Mouse (Mus musculus) ES-E14 (cell line): ENCODE results near the gene Trim62. TPM values are rescaled to one million over a fixed set of nuclear protein-coding genes. Genes with fewer than 3 reads are reported as not detected.

Experiments
- DNase-seq: peaks from one replicate; pipeline ENCODE4 v3.0.0-alpha.2; 2013; ENCODE audit warnings: low read depth, low spot score
- H3K27ac ChIP-seq: 2 replicates; pipeline ENCODE4 v1.5.1; 2012; ENCODE audit warnings: low read depth, mild to moderate bottlenecking, low read length, moderate library complexity, mixed read lengths; ENCODE audit not compliant: poor library complexity, insufficient read depth, severe bottlenecking
- H3K36me3 ChIP-seq: 2 replicates; pipeline ENCODE4 v1.6.1; 2012; ENCODE audit warnings: mild to moderate bottlenecking, low read length, moderate library complexity, mixed read lengths; ENCODE audit not compliant: control insufficient read depth, poor library complexity, insufficient read depth, severe bottlenecking
- H3K4me1 ChIP-seq, 2 experiments: fragments of 150-350 bp in 1 of 2; sonication (generic) in 1 of 2; 2 replicates each; pipeline ENCODE4 v1.6.1; 2012; ENCODE audit warnings: low read length in 2 of 2, mild to moderate bottlenecking in 1 of 2, mixed read lengths in 1 of 2; ENCODE audit not compliant: control insufficient read depth in 2 of 2, insufficient read depth in 2 of 2, poor library complexity in 1 of 2
- H3K4me3 ChIP-seq, 2 experiments: fragments of 150-350 bp in 1 of 2; sonication (generic) in 1 of 2; 2 replicates each; pipeline ENCODE4 v1.5.1; 2012; ENCODE audit warnings: low read length in 2 of 2, low read depth in 1 of 2, mild to moderate bottlenecking in 1 of 2, mixed read lengths in 1 of 2; ENCODE audit not compliant: insufficient read depth in 1 of 2, poor library complexity in 1 of 2, severe bottlenecking in 1 of 2
- H3K9ac ChIP-seq: 2 replicates; pipeline ENCODE4 v1.6.1; 2012; ENCODE audit warnings: low read depth, mild to moderate bottlenecking, low read length, mixed read lengths; ENCODE audit not compliant: poor library complexity, insufficient read depth, severe bottlenecking
- H3K9me3 ChIP-seq: fragments of 150-350 bp; sonication (generic); 2 replicates; pipeline ENCODE4 v1.6.1; 2012; ENCODE audit warnings: low read depth, mild to moderate bottlenecking, low read length; ENCODE audit not compliant: control insufficient read depth, insufficient read depth
- CHD2 ChIP-seq: IDR thresholded peaks from 2 replicates; pipeline ENCODE4 v1.6.1; 2014; ENCODE audit warnings: mild to moderate bottlenecking, low read depth, low read length, inconsistent platforms
- HCFC1 ChIP-seq: IDR thresholded peaks from 2 replicates; pipeline ENCODE4 v1.6.1; 2012; ENCODE audit warnings: low read length, inconsistent platforms, borderline replicate concordance; ENCODE audit not compliant: insufficient read depth
- MAFK ChIP-seq: IDR thresholded peaks from 2 replicates; pipeline ENCODE4 v1.6.1; 2014; ENCODE audit warnings: mild to moderate bottlenecking, low read depth, low read length, inconsistent platforms; ENCODE audit not compliant: insufficient read depth
- ZC3H11A ChIP-seq: IDR thresholded peaks from 2 replicates; pipeline ENCODE4 v1.6.1; 2012; ENCODE audit warnings: low read depth, mild to moderate bottlenecking, inconsistent platforms, low read length, borderline replicate concordance
- ZNF384 ChIP-seq: IDR thresholded peaks from 2 replicates; pipeline ENCODE4 v1.6.1; 2012; ENCODE audit warnings: low read depth, low read length, inconsistent platforms
- in situ Hi-C, 2 experiments: fragments of 600-800 bp; cut with MboI; formaldehyde crosslinking; loops; one replicate each; pipeline ENCODE4 v1.15.1; 2025; ENCODE audit warnings: low sequenced_read_pairs in 2 of 2, inconsistent platforms in 1 of 2; ENCODE audit not compliant: unreplicated experiment in 2 of 2
- total RNA-seq: library from RNA; depleted of rRNA; stranded (reverse); fragments of 300-350 nt; gene quantifications from 2 replicates; pipeline ENCODE4 v1.2.3, GENCODE M21; 2012

The Trim62 gene
- total RNA-seq, 1 experiment: 0.54 TPM

DNA sequence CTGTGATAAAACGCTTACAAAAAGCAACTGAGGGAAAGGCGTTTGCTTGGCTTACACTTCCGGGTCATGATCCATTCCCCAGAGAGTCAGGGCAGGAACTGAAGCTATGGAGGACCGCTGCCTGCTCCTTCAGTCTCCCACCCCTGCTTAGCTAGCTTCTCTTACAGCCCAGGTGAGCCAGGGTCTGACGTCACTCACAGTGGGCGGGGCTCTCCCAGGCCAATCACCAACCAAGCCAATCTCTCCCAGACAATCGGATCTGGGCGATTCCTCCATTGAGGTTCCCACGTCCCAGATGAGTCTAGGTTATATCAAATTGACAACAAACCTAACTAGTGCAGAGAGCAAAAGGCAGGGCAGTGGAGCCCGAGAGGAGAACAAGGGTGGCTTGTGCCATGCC, 35.7 kb downstream of the Trim62 start:
- no peak overlapping the region for H3K9ac ChIP-seq
- H3K9me3 ChIP-seq: no peaks in the 10 kb centered on the region
- no peak overlapping the region for H3K4me3 ChIP-seq
- no peak overlapping the region for H3K27ac ChIP-seq
- in situ Hi-C loops: no loop called here
- H3K36me3 ChIP-seq: no peaks in the 10 kb centered on the region
- DNase-seq: peak; percentile 51
- H3K4me1 ChIP-seq: peaks cover 0 to 2% of the 10 kb centered on the region in 2 experiments; a peak in 1 of 4 replicates
- no peak for TF ChIP-seq ZC3H11A
- no peak for TF ChIP-seq CHD2
- no peak for TF ChIP-seq HCFC1
- no peak for TF ChIP-seq MAFK
- no peak for TF ChIP-seq ZNF384

DNA sequence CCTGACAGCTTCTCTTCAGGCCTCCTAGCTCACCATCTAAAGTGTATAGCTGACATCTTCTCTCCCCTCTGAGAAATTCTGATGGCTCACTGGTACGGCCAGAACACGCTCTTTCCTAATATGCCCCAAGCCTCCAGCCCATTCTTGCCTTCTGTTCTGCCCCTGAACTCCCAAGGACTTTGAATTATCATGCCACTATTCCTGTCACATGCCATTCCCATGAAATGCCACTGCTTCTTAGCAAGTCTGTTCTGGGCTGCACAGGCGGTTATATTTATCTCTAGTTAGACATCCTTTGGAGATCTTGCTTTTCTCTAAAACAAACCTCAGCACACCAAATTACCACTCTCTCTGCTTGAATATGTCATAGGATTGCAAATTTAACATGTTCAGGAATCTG, 40.2 kb downstream of the Trim62 start:
- H3K9me3 ChIP-seq: no peaks in the 10 kb centered on the region
- no peak for TF ChIP-seq HCFC1
- TF ChIP-seq MAFK: no peak
- no peak for TF ChIP-seq ZC3H11A
- no peak for TF ChIP-seq ZNF384
- TF ChIP-seq CHD2: no peak
- in situ Hi-C loops: no loop called here
- H3K4me1 ChIP-seq: peaks cover 2% of the 10 kb centered on the region in 2 experiments; a peak in 2 of 4 replicates
- no peak overlapping the region for H3K4me3 ChIP-seq
- H3K9ac ChIP-seq: no peak overlapping the region
- H3K36me3 ChIP-seq: no peaks in the 10 kb centered on the region
- DNase-seq: no peak
- H3K27ac ChIP-seq: no peak overlapping the region

DNA sequence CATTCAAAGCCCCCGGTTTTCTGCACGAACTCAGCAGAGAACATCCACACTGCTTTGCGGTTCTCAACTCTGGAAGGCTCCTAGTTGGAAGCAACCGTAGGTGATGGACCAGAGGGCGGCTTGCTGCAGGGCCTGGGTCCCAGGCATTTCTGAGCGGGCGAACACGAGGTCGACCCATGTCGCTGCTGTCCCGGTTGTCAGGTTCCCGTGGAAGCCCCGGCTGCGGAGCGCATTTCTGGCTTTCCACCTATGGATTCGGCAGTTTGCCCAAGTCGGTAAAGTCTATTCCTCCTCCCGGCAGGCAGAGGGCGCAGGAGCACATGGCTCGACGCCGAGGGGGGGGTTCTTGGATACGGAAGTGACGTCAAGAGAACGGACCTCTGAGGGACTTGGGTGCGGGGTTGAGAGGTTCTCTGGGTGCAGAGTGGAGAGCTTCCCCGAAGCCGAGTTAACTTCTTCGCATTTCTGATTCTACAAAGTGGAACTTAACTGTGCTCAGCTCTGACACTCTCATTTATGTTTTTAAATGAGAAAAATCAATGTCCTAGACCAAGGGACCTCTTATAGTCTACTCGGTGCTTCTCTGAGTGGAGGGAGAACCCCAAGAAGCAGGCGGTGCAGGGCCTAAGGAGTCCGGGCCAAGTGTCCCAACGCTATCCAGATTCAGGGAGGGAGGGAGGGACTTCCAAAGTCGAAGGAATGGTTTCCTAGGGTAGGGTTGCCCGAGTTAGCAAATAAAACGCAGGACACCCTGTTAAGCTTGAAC, 41.6 kb downstream of the Trim62 start:
- Histone ChIP-seq H3K9me3 (no peaks in the 10 kb centered on the region), H3K27ac (no peak overlapping the region), H3K4me1 (peaks cover 2% of the 10 kb centered on the region in 2 experiments; a peak in 2 of 4 replicates), H3K9ac (peak overlapping the region; percentile 76; the same call in 1 of the 2 replicates), H3K36me3 (no peaks in the 10 kb centered on the region), H3K4me3 (peak overlapping the region; percentile 51 to 69)
- TF ChIP-seq HCFC1: peak; percentile 65; the same call in 1 of the 2 replicates
- no peak for TF ChIP-seq CHD2
- TF ChIP-seq ZNF384: no peak
- no peak for TF ChIP-seq MAFK
- in situ Hi-C loops: no loop called here
- DNase-seq: peak; percentile 56

DNA sequence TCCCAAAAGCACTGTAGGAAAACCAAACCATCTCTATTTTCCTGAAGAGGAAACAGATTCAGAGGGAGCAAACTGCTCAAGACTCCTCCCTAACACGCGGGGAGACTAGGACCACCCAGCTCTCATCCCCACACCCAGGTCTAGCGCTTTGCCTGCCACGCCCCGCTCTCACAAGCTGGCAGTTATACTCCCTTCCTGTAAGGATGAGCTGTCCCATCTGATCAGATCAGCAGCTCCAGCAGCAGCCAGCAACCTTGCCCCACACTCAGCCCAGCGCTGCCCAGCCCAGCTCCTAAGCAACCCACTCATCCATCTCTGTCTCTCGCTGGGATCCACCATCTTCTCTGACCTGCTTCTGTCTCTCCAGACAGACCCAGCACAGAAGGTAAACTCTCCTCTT, 49.4 kb downstream of the Trim62 start:
- TF ChIP-seq MAFK (no peak), CHD2 (no peak), ZC3H11A (no peak)
- H3K9ac ChIP-seq: no peak overlapping the region
- in situ Hi-C loops: no loop called here

More for the DNA sequence above, 49.4 kb downstream of the Trim62 start:
- no peak overlapping the region for H3K4me3 ChIP-seq
- peaks cover 0 to 7% of the 10 kb centered on the region in 2 experiments; a peak in 1 of 4 replicates for H3K4me1 ChIP-seq
- H3K9me3 ChIP-seq: no peaks in the 10 kb centered on the region
- no peaks in the 10 kb centered on the region for H3K36me3 ChIP-seq
- DNase-seq: no peak
- no peak overlapping the region for H3K27ac ChIP-seq
